Mouse (Mus musculus) Patski (cell line): ENCODE data around the gene Zbtb9. TPM values are rescaled to one million over a fixed set of nuclear protein-coding genes. Genes with fewer than 3 reads are reported as not detected.

Source experiments
- ATAC-seq: fragments of 100-300 bp; one replicate; pipeline ENCODE4 v1.8.0; 2021
- CTCF ChIA-PET: fragments of 350-600 bp; sonication (Branson Sonifier 250); formaldehyde crosslinking; loops from one replicate; lab custom pipeline; 2022; ENCODE audit warnings: inconsistent platforms; lab: Charles Lee
- POLR2A ChIA-PET: fragments of 350-600 bp; sonication (Branson Sonifier 250); formaldehyde crosslinking; loops from one replicate; lab custom pipeline; 2022; ENCODE audit warnings: antibody characterized with exemption, inconsistent platforms; lab: Charles Lee
- DNase-seq: peaks from one replicate; pipeline ENCODE4 v3.0.0-alpha.2; 2011; ENCODE audit warnings: low read depth, low spot score
- H3K27me3 ChIP-seq: fragments of 371-371 bp; one replicate; pipeline ENCODE4 v1.5.1; 2021
- CTCF ChIP-seq: fragments of 100-300 bp; IDR thresholded peaks from one replicate; pipeline ENCODE4 v1.5.1; 2021
- in situ Hi-C: fragments of 300-500 bp; cut with MboI; formaldehyde crosslinking; loops from 3 replicates; pipeline ENCODE4 v1.11.1; 2018; ENCODE audit warnings: low pct_unique_long_range_greater_than_20kb, mixed read lengths
- polyA plus RNA-seq: library from polyadenylated mRNA; unstranded; gene quantifications from one replicate; pipeline ENCODE4 v1.2.3, GENCODE M21; 2021

Zbtb9 gene
- polyA plus RNA-seq, 1 experiment from 2014 or later = 7.1 TPM

GRCm38 (mm10) chr17:27038335-27039050 is 65.5 kb downstream of the Zbtb9 start:
- ChIA-PET CTCF (interaction anchor here (1.0 to 2.0 kb wide), 3 partner anchors 19 to 47 kb away, joined by 3 to 5 read pairs (median 4); partner anchors contain the start of gene Itpr3), POLR2A (interaction anchor here (0.6 to 3.6 kb wide), 7 partner anchors 12 to 162 kb away, joined by 3 to 21 read pairs (median 3); partner anchors contain the start of gene Itpr3)
- no peak for TF ChIP-seq CTCF
- DNase-seq (peak; percentile 89), ATAC-seq (peak; percentile 70)
- in situ Hi-C loops = no loop called here
- no peaks in the 10 kb centered on the region for H3K27me3 ChIP-seq

DNA sequence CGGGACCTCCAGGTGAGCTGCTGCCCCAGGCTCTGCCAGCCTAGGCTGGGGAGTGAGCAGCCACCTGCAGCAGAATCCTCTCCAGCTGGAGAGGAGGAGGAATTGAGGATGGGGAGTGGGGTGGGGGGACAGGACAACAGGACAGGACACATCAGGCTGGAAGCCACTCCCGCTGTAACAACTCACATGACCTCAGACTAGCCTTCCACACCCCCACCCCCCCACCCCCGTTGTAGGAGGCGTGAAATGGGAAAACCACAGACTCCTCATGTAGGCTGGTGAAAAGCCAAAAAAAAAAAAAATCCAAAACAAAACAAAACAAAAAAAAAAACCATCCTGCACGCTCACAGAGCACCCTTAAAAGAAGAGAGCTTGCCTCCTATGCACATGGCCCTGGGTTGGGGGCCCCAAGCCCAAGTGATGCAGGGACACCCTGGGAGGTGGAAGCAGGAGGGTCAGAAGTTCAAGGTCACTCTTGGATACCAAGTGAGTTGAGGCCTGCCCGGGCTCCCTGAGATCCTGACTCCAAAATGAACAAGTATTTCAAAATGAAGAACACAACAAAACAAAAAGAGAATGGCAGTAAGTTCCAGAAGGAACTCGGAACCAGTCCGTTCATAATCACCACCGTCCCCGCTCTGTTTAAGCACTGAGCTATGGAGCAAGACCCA is 66.6 kb downstream of the Zbtb9 start:
- ATAC-seq (no peak), DNase-seq (peak; percentile 64)
- ChIA-PET POLR2A (interaction anchor here (0.6 to 3.6 kb wide), 6 partner anchors 12 to 169 kb away, joined by 3 to 21 read pairs (median 4); partner anchors contain the start of gene Itpr3), CTCF (interaction anchor here (1.4 to 1.6 kb wide), 2 partner anchors 38 to 44 kb away, joined by 4 to 6 read pairs; no protein-coding TSS in a partner anchor)
- no peak for TF ChIP-seq CTCF
- H3K27me3 ChIP-seq = no peaks in the 10 kb centered on the region
- in situ Hi-C loops = loop anchor here (5.0 kb wide), 1 partner anchor 93 kb away; the partner anchor contains the start of gene Uqcc2

GRCm38 (mm10) chr17:27040304-27041045 is 67.5 kb downstream of the Zbtb9 start:
- in situ Hi-C loops = loop anchor here (5.0 kb wide), 1 partner anchor 92 kb away; the partner anchor contains the start of gene Uqcc2
- ChIA-PET POLR2A (interaction anchor here (0.7 to 3.6 kb wide), 4 partner anchors 11 to 102 kb away, joined by 3 to 21 read pairs (median 4); partner anchors contain the start of gene Itpr3), CTCF (interaction anchor here (1.4 to 1.6 kb wide), 2 partner anchors 37 to 43 kb away, joined by 4 to 6 read pairs; no protein-coding TSS in a partner anchor)
- peak; percentile 93 for DNase-seq
- TF ChIP-seq CTCF = no peak
- H3K27me3 ChIP-seq = no peaks in the 10 kb centered on the region
- peak; percentile 46 for ATAC-seq

GRCm38 (mm10) chr17:27041046-27041786 is 68.2 kb downstream of the Zbtb9 start:
- CTCF ChIA-PET = no interaction called here
- TF ChIP-seq CTCF = no peak
- ATAC-seq (peak; percentile 19), DNase-seq (peak; percentile 82)
- in situ Hi-C loops = loop anchor here (5.0 kb wide), 1 partner anchor 91 kb away; the partner anchor contains the start of gene Uqcc2
- POLR2A ChIA-PET = interaction anchor here (3.6 kb wide), 1 partner anchor 16 kb away, joined by 21 read pairs; the partner anchor contains the start of gene Itpr3
- no peaks in the 10 kb centered on the region for H3K27me3 ChIP-seq

- no peak for TF ChIP-seq CTCF
- CTCF ChIA-PET = no interaction called here
- no peak for DNase-seq
- no peak for ATAC-seq
- H3K27me3 ChIP-seq = no peaks in the 10 kb centered on the region
- POLR2A ChIA-PET = no interaction called here
- in situ Hi-C loops = loop anchor here (5.0 kb wide), 1 partner anchor 91 kb away; the partner anchor contains the start of gene Uqcc2
These were observed 68.8 kb downstream of the Zbtb9 start for GRCm38 (mm10) chr17:27041787-27042055.

DNA sequence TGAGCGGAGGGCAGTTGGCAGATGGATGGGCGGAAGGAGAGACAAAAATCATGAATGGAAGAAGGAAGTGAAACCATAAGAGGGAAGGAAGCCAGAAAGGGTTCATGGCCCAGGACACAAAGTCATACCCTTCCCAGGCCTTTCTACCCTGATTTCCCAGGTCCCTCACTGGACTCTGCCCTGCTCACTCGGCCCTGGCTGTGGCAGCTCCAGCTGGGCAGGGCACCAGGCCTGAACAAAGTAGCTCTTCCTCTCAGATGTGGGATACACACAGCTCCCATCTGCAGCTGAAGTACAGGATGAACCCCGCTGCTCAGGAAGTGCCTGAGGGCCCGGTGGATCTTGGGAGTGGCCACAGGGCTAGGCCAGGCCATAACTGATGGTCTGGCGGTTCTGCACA is 69.9 kb downstream of the Zbtb9 start:
- TF ChIP-seq CTCF = no peak
- ChIA-PET POLR2A (no interaction called here), CTCF (no interaction called here)
- in situ Hi-C loops = loop anchor here (5.0 kb wide), 1 partner anchor 89 kb away; the partner anchor contains the start of gene Uqcc2
- no peak for DNase-seq
- no peak for ATAC-seq
- no peaks in the 10 kb centered on the region for H3K27me3 ChIP-seq

DNA sequence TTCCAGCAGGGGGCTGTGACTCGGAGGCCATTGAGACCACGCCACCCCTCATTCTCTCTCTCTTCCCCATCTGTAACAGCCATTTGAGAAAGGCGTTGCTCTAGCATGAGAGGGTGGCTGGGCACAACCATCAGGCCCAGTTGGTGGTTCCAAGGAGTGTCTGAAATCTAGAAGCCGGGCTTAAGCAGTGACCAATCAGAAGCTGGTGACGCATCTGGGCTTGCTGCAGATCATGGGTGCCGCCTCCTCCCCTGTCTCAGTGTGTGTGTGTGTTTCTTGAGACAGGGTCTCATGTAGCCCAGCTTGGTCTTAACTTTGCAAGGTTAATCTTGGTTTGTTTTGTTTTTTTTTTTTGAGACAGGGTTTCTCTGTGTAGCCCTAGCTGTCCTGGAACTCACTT is 72.2 kb downstream of the Zbtb9 start:
- DNase-seq (no peak), ATAC-seq (no peak)
- H3K27me3 ChIP-seq = no peaks in the 10 kb centered on the region
- ChIA-PET CTCF (no interaction called here), POLR2A (interaction anchor here (2.4 kb wide), 1 partner anchor 12 kb away, joined by 11 read pairs; the partner anchor contains the start of gene Itpr3)
- no peak for TF ChIP-seq CTCF
- in situ Hi-C loops = no loop called here

DNA sequence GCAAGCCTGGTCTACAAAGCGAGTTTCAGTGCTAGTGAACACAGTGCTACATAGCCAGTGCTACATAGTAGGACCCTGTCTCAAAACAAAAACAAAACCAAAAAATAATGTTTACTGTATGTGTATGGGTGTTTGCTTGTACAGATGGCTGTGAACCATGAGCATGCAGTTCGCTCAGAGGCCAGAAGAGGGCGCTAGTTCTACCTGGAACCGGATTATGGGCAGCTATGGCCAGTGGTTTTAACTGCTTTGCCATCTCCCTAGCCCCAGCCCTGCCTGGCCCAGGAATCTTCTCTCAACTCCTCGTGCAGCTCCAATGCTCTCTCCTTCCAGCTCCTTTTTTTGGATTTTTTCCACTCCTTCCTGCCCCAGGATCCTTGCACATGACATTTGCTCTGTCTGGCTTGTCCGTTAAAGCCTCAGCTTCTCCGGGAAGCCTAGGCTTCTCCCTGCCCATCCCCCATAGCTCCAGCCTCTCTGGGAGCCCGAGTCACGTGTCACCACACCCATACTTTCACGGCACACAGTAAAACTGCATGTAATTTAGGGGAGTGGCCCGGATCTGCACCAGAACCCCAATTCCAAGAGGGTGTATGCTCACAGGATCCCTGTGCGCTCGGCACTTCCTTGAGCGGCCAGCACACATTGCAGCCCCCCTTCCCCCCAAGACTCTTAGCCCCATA is 74.9 kb downstream of the Zbtb9 start:
- no peaks in the 10 kb centered on the region for H3K27me3 ChIP-seq
- ChIA-PET CTCF (interaction anchor here (1.5 to 1.6 kb wide), 2 partner anchors 24 to 36 kb away, joined by 3 to 4 read pairs; no protein-coding TSS in a partner anchor), POLR2A (interaction anchor here (0.9 kb wide), 1 partner anchor 9 kb away, joined by 4 read pairs; the partner anchor contains the start of gene Itpr3)
- in situ Hi-C loops = no loop called here
- TF ChIP-seq CTCF = no peak
- DNase-seq = no peak
- no peak for ATAC-seq
